Mouse (Mus musculus) cortical plate, adult 2 months (tissue): ENCODE data around the gene Lpcat4. TPM values are rescaled to one million over a fixed set of nuclear protein-coding genes. Genes with fewer than 3 reads are reported as not detected.

ENCODE experiments used
- H3K27ac ChIP-seq: fragments of 200-500 bp; 2 replicates; pipeline ENCODE4 v1.5.1; 2012; ENCODE audit warnings: low read length, control low read depth, inconsistent platforms; ENCODE audit not compliant: insufficient read depth
- H3K4me1 ChIP-seq: fragments of 200-500 bp; 2 replicates; pipeline ENCODE4 v1.6.1; 2011; ENCODE audit warnings: low read length; ENCODE audit not compliant: control insufficient read depth, insufficient read depth
- H3K4me3 ChIP-seq: fragments of 200-500 bp; 2 replicates; pipeline ENCODE4 v1.5.1; 2011; ENCODE audit warnings: mild to moderate bottlenecking, low read length, control low read depth; ENCODE audit not compliant: insufficient read depth
- CTCF ChIP-seq: fragments of 200-500 bp; IDR thresholded peaks from 2 replicates; pipeline ENCODE4 v1.5.1; 2011; ENCODE audit warnings: mild to moderate bottlenecking, control low read depth, low read length; ENCODE audit not compliant: insufficient read depth; ENCODE audit errors: extremely low read depth
- POLR2A ChIP-seq: fragments of 200-500 bp; IDR thresholded peaks from 2 replicates; pipeline ENCODE4 v1.6.1; 2011; ENCODE audit warnings: mild to moderate bottlenecking, low read length, control low read depth; ENCODE audit not compliant: insufficient read depth; ENCODE audit errors: extremely low read depth
- polyA plus RNA-seq: library from polyadenylated mRNA; depleted of rRNA; stranded (reverse); fragments of >200 nt; gene quantifications from 2 replicates; pipeline ENCODE4 v1.2.3, GENCODE M21; 2012; rRNA removed

Lpcat4 gene
- polyA plus RNA-seq, 1 experiment: 337 TPM

GRCm38 (mm10) chr2:112292823-112293222 is 53.6 kb downstream of the Lpcat4 start:
- TF ChIP-seq CTCF: no peak
- no peak for TF ChIP-seq POLR2A
- Histone ChIP-seq H3K4me1 (peaks cover 4% of the 10 kb centered on the region; the same call in 1 of the 2 replicates), H3K4me3 (no peak overlapping the region), H3K27ac (peak overlapping the region; percentile 54; the same call in 1 of the 2 replicates)

- Histone ChIP-seq H3K27ac (no peak overlapping the region), H3K4me3 (no peak overlapping the region), H3K4me1 (peaks cover 7% of the 10 kb centered on the region; the same call in 1 of the 2 replicates)
- no peak for TF ChIP-seq CTCF
Measured at GRCm38 (mm10) chr2:112296211-112296610, 56.9 kb downstream of the Lpcat4 start.

Other genes starting within 250 kb of the Lpcat4 start
- not detected in 2 replicates for gene Olfr1309, start 249.2 kb upstream of the Lpcat4 start, polyA plus RNA-seq
- not detected in 2 replicates for gene Olfr1310, start 226.8 kb upstream of the Lpcat4 start, polyA plus RNA-seq
- not detected in 2 replicates for gene Olfr1311, start 215.1 kb upstream of the Lpcat4 start, polyA plus RNA-seq
- gene Olfr1312, start 189.2 kb upstream of the Lpcat4 start, polyA plus RNA-seq: not detected in 2 replicates
- not detected in 2 replicates for gene Olfr1313, start 161.6 kb upstream of the Lpcat4 start, polyA plus RNA-seq
- not detected in 2 replicates for gene Olfr1314, start 142.7 kb upstream of the Lpcat4 start, polyA plus RNA-seq
- not detected in 2 replicates for gene Olfr1315-ps1, start 124.0 kb upstream of the Lpcat4 start, polyA plus RNA-seq
- gene Olfr1316, start 104.5 kb upstream of the Lpcat4 start, polyA plus RNA-seq: not detected in 2 replicates
- not detected in 2 replicates for gene Olfr1317, start 99.1 kb upstream of the Lpcat4 start, polyA plus RNA-seq
- gene Olfr1318, start 85.3 kb upstream of the Lpcat4 start, polyA plus RNA-seq: not detected in 2 replicates
- 0.08 and 0.10 TPM in 2 replicates for gene Nutm1, start 19.8 kb downstream of the Lpcat4 start, polyA plus RNA-seq
- gene Nop10, start 22.5 kb downstream of the Lpcat4 start, polyA plus RNA-seq: 92.6 and 101 TPM in 2 replicates
- 109 and 113 TPM in 2 replicates for gene Slc12a6, start 26.4 kb downstream of the Lpcat4 start, polyA plus RNA-seq
- 0.13 and 0.15 TPM in 2 replicates for gene Gm21985, start 26.8 kb downstream of the Lpcat4 start, polyA plus RNA-seq
- 222 and 230 TPM in 2 replicates for gene Emc4, start 128.6 kb downstream of the Lpcat4 start, polyA plus RNA-seq
- gene Katnbl1, start 139.7 kb downstream of the Lpcat4 start, polyA plus RNA-seq: 10.9 and 11.5 TPM in 2 replicates
- 31.9 and 32.8 TPM in 2 replicates for gene Emc7, start 215.5 kb downstream of the Lpcat4 start, polyA plus RNA-seq
- gene Chrm5, start 241.3 kb downstream of the Lpcat4 start, polyA plus RNA-seq: 0.13 and 0.17 TPM in 2 replicates